Mouse (Mus musculus): ENCODE data around the gene C2cd2. TPM values are rescaled to one million over a fixed set of nuclear protein-coding genes. Genes with fewer than 3 reads are reported as not detected.

C2cd2 gene
- polyA plus RNA-seq, 1 experiment from 2014 or later: 15.3 TPM

GRCm38 (mm10) chr16:97981362-97981761, 19.0 kb upstream of the C2cd2 start:
- Histone ChIP-seq H3K27me3 (ENCODE audit: control insufficient read depth, insufficient read depth, low read length) (no peaks in the 10 kb centered on the region), H3K36me3 (replicated peaks; ENCODE audit: control insufficient read depth, insufficient read depth, low read depth, low read length) (no peaks in the 10 kb centered on the region), H3K9ac (replicated peaks; ENCODE audit: low read length) (no peak overlapping the region), H3K4me1 (ENCODE audit: control insufficient read depth, insufficient read depth, low read length) (no peaks in the 10 kb centered on the region), H3K4me2 (ENCODE audit: low read depth, low read length) (no peak overlapping the region), H3K4me3 (ENCODE audit: low read depth, low read length) (no peak overlapping the region), H3K9me3 (replicated peaks; ENCODE audit: control insufficient read depth, low read length) (no peaks in the 10 kb centered on the region), H3K27ac (replicated peaks; ENCODE audit: low read depth, low read length) (no peak overlapping the region)
- ATAC-seq (replicated peaks; ENCODE audit: insufficient number of reproducible peaks, low FRiP score, low TSS enrichment, low read depth): no peak
- DNase-seq (ENCODE audit: low spot score): no peak
- 85% methylated on average over 1 of the region's 1 CpGs for WGBS

DNA sequence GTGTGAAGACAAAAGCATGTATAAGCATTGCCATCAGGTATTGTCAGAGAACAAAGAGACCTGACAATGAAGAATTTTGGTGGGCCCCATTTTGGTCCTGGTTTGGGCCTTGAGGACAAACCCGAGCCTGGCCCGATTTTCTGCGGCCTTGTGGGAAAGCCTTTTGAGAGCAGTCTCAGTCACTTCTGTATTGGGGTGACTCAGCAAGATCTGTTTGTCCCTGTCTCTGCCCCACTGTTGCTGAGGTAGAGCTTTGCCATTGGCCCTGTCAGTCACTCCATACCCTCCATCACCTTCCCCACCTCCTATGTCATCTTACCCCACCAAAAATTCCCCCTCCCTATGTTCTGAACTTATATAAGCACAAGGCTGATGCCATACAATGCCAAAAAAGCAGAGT, 15.3 kb upstream of the C2cd2 start:
- Histone ChIP-seq H3K9ac (replicated peaks; ENCODE audit: low read length) (no peak overlapping the region), H3K27ac (replicated peaks; ENCODE audit: low read depth, low read length) (no peak overlapping the region), H3K9me3 (replicated peaks; ENCODE audit: control insufficient read depth, low read length) (no peaks in the 10 kb centered on the region), H3K27me3 (ENCODE audit: control insufficient read depth, insufficient read depth, low read length) (no peaks in the 10 kb centered on the region), H3K4me2 (ENCODE audit: low read depth, low read length) (no peak overlapping the region), H3K36me3 (replicated peaks; ENCODE audit: control insufficient read depth, insufficient read depth, low read depth, low read length) (no peaks in the 10 kb centered on the region), H3K4me3 (ENCODE audit: low read depth, low read length) (no peak overlapping the region), H3K4me1 (ENCODE audit: control insufficient read depth, insufficient read depth, low read length) (no peaks in the 10 kb centered on the region)
- ATAC-seq (replicated peaks; ENCODE audit: insufficient number of reproducible peaks, low FRiP score, low TSS enrichment, low read depth) (no peak), DNase-seq (ENCODE audit: low spot score) (no peak)
- 93% methylated on average over 3 of the region's 3 CpGs for WGBS

DNA sequence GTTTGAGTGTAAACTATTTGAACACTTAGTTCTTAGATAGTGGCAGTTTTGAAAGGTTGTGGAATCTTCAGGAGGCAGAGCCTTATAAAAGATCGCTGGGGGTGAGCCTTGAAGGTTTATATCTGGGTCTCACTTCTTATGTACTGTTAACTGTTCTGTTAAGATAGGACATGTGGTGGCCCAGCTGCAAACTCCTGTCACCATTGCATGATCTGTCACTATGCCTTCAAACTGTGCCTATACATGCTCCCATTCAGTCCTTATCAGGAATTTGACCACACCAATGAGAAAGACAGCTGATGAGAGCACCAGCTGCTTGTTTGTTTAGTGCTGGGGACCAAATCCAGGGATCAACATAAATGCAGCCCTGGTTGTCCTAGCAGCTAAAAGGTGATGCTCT, 14.9 kb upstream of the C2cd2 start:
- Histone ChIP-seq H3K4me1 (ENCODE audit: control insufficient read depth, insufficient read depth, low read length) (no peaks in the 10 kb centered on the region), H3K36me3 (replicated peaks; ENCODE audit: control insufficient read depth, insufficient read depth, low read depth, low read length) (no peaks in the 10 kb centered on the region), H3K4me2 (ENCODE audit: low read depth, low read length) (no peak overlapping the region), H3K9ac (replicated peaks; ENCODE audit: low read length) (no peak overlapping the region), H3K9me3 (replicated peaks; ENCODE audit: control insufficient read depth, low read length) (no peaks in the 10 kb centered on the region), H3K4me3 (ENCODE audit: low read depth, low read length) (no peak overlapping the region), H3K27ac (replicated peaks; ENCODE audit: low read depth, low read length) (no peak overlapping the region), H3K27me3 (ENCODE audit: control insufficient read depth, insufficient read depth, low read length) (no peaks in the 10 kb centered on the region)
- DNase-seq (ENCODE audit: low spot score) (no peak), ATAC-seq (replicated peaks; ENCODE audit: insufficient number of reproducible peaks, low FRiP score, low TSS enrichment, low read depth) (no peak)
- WGBS: 56% methylated on average over 1 of the region's 1 CpGs

- Histone ChIP-seq H3K4me3 (ENCODE audit: low read depth, low read length) (no peak overlapping the region), H3K9ac (replicated peaks; ENCODE audit: low read length) (no peak overlapping the region), H3K4me1 (ENCODE audit: control insufficient read depth, insufficient read depth, low read length) (no peaks in the 10 kb centered on the region), H3K27me3 (ENCODE audit: control insufficient read depth, insufficient read depth, low read length) (no peaks in the 10 kb centered on the region), H3K36me3 (replicated peaks; ENCODE audit: control insufficient read depth, insufficient read depth, low read depth, low read length) (no peaks in the 10 kb centered on the region), H3K9me3 (replicated peaks; ENCODE audit: control insufficient read depth, low read length) (no peaks in the 10 kb centered on the region), H3K4me2 (ENCODE audit: low read depth, low read length) (no peak overlapping the region), H3K27ac (replicated peaks; ENCODE audit: low read depth, low read length) (no peak overlapping the region)
- ATAC-seq (replicated peaks; ENCODE audit: insufficient number of reproducible peaks, low FRiP score, low TSS enrichment, low read depth) (no peak), DNase-seq (ENCODE audit: low spot score) (no peak)
- WGBS: 80% methylated on average over 3 of the region's 3 CpGs
These were observed 1.6 kb upstream of the C2cd2 start for GRCm38 (mm10) chr16:97963956-97964540.

- DNase-seq (ENCODE audit: low spot score) (no peak), ATAC-seq (replicated peaks; ENCODE audit: insufficient number of reproducible peaks, low FRiP score, low TSS enrichment, low read depth) (peak; percentile 45)
- Histone ChIP-seq H3K36me3 (replicated peaks; ENCODE audit: control insufficient read depth, insufficient read depth, low read depth, low read length) (no peaks in the 10 kb centered on the region), H3K4me2 (ENCODE audit: low read depth, low read length) (peak overlapping the region; percentile 62), H3K27ac (replicated peaks; ENCODE audit: low read depth, low read length) (peak overlapping the region; percentile 88), H3K27me3 (ENCODE audit: control insufficient read depth, insufficient read depth, low read length) (no peaks in the 10 kb centered on the region), H3K4me1 (ENCODE audit: control insufficient read depth, insufficient read depth, low read length) (no peaks in the 10 kb centered on the region), H3K9ac (replicated peaks; ENCODE audit: low read length) (peak overlapping the region; percentile 83), H3K9me3 (replicated peaks; ENCODE audit: control insufficient read depth, low read length) (no peaks in the 10 kb centered on the region), H3K4me3 (ENCODE audit: low read depth, low read length) (peak overlapping the region; percentile 81)
- WGBS: 10% methylated on average over 36 of the region's 36 CpGs
These were observed 832 bp downstream of the C2cd2 start for GRCm38 (mm10) chr16:97961381-97962150.

DNA sequence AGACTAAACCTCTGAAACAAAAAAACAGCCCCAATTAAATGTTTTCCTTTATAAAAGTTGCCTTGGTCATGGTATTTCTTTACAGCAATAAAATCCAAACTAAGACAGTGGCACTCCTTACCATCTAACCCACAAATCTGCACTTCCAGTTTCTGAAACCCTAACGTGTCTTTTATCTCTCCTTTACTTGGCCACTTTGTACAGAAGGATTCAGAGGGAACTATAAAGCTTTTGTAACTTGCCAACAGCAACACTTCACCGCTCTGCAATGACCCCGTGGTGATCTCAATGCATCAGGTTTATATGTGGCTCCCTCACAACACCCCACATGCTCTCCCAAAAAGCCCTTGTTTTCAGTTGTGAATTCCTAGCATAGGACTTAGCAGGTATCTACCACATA, 2.0 kb downstream of the C2cd2 start:
- H3K4me1 ChIP-seq (ENCODE audit: control insufficient read depth, insufficient read depth, low read length): no peaks in the 10 kb centered on the region
- no peaks in the 10 kb centered on the region for H3K9me3 ChIP-seq (replicated peaks; ENCODE audit: control insufficient read depth, low read length)
- H3K9ac ChIP-seq (replicated peaks; ENCODE audit: low read length): no peak overlapping the region
- ATAC-seq (replicated peaks; ENCODE audit: insufficient number of reproducible peaks, low FRiP score, low TSS enrichment, low read depth): no peak
- WGBS: 94% methylated on average over 3 of the region's 3 CpGs
- no peaks in the 10 kb centered on the region for H3K36me3 ChIP-seq (replicated peaks; ENCODE audit: control insufficient read depth, insufficient read depth, low read depth, low read length)
- no peak overlapping the region for H3K27ac ChIP-seq (replicated peaks; ENCODE audit: low read depth, low read length)
- H3K27me3 ChIP-seq (ENCODE audit: control insufficient read depth, insufficient read depth, low read length): no peaks in the 10 kb centered on the region
- H3K4me3 ChIP-seq (ENCODE audit: low read depth, low read length): no peak overlapping the region
- no peak overlapping the region for H3K4me2 ChIP-seq (ENCODE audit: low read depth, low read length)
- DNase-seq (ENCODE audit: low spot score): no peak

DNA sequence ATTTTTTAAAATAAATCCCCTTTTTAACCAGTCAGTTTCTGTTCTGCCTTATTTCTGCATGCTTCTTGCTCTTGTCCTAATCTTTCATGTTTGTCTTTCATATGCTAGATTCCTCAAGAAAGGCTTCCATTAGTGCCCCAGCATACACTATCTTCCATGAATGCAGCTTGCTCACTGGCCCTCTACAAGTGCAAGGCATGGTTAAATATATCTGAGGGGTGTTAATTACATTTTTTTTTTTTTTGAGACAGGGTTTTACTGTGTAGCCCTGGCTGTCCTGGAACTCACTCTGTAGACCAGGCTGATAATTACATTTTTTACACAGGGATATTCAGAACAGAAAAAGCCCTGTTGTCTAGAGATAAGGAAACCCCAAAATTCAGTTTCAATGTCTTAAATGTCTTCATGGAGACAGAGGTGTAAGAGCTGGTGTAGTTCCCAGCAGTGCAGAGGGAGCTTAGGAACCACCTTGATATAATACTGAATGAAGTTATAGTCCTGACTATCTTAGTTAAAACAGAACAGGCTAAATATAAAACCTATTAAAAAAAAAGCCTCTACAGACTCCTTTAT, 3.9 kb downstream of the C2cd2 start:
- ATAC-seq (replicated peaks; ENCODE audit: insufficient number of reproducible peaks, low FRiP score, low TSS enrichment, low read depth): no peak

DNA sequence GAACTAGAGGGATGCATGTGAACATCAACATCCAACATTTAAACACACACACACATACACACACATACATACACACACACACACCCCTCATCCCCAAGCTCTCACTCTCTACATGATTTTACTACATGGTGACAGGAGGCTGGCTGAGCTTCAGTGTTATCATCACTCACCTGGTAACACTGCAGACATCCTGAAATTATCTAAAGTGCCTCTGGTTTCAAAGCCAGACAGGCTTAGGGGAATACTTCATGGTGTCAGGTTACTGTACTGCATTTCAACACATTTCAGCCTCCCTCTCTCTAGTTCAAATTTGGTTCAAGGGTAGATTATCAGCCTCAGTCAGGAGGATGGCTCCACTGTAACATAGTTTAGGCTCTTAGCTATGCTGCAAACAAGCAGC, 4.8 kb downstream of the C2cd2 start:
- Histone ChIP-seq H3K4me1 (ENCODE audit: control insufficient read depth, insufficient read depth, low read length) (no peaks in the 10 kb centered on the region), H3K4me2 (ENCODE audit: low read depth, low read length) (no peak overlapping the region), H3K9me3 (replicated peaks; ENCODE audit: control insufficient read depth, low read length) (no peaks in the 10 kb centered on the region), H3K27me3 (ENCODE audit: control insufficient read depth, insufficient read depth, low read length) (no peaks in the 10 kb centered on the region), H3K27ac (replicated peaks; ENCODE audit: low read depth, low read length) (no peak overlapping the region), H3K9ac (replicated peaks; ENCODE audit: low read length) (no peak overlapping the region), H3K36me3 (replicated peaks; ENCODE audit: control insufficient read depth, insufficient read depth, low read depth, low read length) (no peaks in the 10 kb centered on the region), H3K4me3 (ENCODE audit: low read depth, low read length) (no peak overlapping the region)
- DNase-seq (ENCODE audit: low spot score) (peak; percentile 14), ATAC-seq (replicated peaks; ENCODE audit: insufficient number of reproducible peaks, low FRiP score, low TSS enrichment, low read depth) (no peak)

More for the DNA sequence above, 3.9 kb downstream of the C2cd2 start:
- no peak for DNase-seq (ENCODE audit: low spot score)
- no peaks in the 10 kb centered on the region for H3K36me3 ChIP-seq (replicated peaks; ENCODE audit: control insufficient read depth, insufficient read depth, low read depth, low read length)
- H3K27ac ChIP-seq (replicated peaks; ENCODE audit: low read depth, low read length): no peak overlapping the region
- H3K27me3 ChIP-seq (ENCODE audit: control insufficient read depth, insufficient read depth, low read length): no peaks in the 10 kb centered on the region
- no peak overlapping the region for H3K4me3 ChIP-seq (ENCODE audit: low read depth, low read length)
- no peak overlapping the region for H3K9ac ChIP-seq (replicated peaks; ENCODE audit: low read length)
- no peaks in the 10 kb centered on the region for H3K4me1 ChIP-seq (ENCODE audit: control insufficient read depth, insufficient read depth, low read length)
- no peak overlapping the region for H3K4me2 ChIP-seq (ENCODE audit: low read depth, low read length)
- no peaks in the 10 kb centered on the region for H3K9me3 ChIP-seq (replicated peaks; ENCODE audit: control insufficient read depth, low read length)
